Mouse (Mus musculus) cerebellum, postnatal 10 days (tissue): ENCODE measurements around the gene Utp18.
"Not testable (repeated sequence)": the region's sequence is repeated elsewhere in the genome, so short reads cannot be mapped to it uniquely, and the experiment has no call there.

Experiments
- DNase-seq, 2 experiments: peaks; one replicate each; pipeline ENCODE4 v3.0.0; 2021; ENCODE audit warnings: mixed read lengths in 2 of 2

Gene Utp18

DNA sequence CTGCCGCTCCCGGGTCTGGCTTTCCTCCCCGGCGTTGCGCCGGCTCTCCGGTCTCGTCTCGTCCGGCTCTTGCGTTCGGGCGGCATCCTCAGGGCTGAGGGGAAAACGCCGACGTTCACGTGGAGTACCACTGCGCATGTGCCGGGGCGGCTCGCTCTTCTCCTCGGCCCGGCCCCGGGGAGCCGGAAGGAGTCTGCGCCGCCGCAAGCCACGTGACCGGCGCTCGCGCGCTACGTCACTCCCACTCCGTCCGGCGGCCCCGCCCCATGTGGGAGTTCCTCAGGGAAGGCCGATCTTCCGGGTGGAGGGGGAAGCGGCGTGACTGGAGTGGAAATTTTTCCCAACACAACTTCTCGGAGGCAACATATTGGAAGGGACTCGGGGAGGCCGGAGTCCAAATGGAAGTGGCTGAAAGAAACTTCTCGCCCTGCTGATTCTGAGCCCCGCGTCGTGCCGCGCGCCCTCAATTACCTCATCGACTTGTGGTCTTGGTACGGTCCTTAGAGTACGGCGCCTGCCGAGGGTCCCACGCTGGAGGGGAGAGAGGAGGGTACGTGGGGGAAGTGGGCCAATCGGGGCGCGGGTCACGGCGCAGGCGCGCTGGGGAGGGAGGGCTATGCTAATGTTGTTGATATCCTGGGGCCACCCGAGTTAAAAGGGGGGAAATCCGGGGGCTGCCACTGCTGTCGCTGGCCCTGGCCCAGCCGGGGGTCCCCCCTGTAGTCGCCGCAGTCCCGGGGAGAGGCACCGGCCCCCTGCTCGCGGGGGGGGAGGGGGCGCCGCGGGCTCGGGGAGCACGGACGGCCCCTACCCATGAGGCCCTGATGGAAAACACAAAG lies at the start of gene Utp18, which contains the start of gene Mbtd1:
Gene Utp18 (minus strand): TSS at position 195 of the 839 bp plus-strand sequence.
Gene Mbtd1 (plus strand): TSS at position 281 of the 839 bp plus-strand sequence.
- peak; percentile 99 to 100 for DNase-seq

DNA sequence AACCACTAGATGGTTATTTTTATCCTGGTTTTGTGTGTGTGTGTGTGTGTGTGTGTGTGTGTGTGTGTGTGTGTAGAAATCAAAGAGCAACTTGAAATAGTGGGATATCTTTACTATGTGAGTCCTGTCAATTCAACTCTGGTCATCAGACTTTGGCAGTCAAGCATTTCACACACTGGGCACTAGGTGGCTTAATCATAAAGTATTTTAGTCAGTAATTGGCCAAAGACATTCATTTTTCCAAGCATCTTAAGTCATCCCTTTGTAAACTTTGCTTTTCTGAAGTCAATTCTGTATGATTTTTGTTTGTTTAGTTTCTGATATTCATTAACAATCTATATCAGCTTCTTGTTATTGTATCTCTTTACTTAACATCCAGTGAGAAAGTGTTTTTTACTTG lies 43.5 kb upstream of the Utp18 start:
- no peak for DNase-seq

DNA sequence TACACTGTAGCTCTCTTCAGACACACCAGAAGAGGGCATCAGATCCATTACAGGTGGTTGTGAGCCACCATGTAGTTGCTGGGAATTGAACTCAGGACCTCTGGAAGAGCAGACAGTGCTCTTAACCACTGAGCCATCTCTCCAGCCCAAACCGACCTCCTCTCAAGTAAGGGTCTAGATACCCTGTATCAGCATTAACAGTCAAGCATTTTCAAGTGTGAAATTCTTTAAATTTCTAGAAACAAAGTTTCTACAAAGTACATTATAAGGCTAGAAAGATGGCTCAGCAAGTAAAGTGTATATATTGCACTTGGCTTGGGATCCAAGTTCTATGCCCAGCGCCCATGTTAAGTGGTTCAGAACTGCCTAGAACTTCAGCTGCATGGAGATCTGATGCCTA lies 29.5 kb upstream of the Utp18 start:
- not testable (repeated sequence) for DNase-seq

DNA sequence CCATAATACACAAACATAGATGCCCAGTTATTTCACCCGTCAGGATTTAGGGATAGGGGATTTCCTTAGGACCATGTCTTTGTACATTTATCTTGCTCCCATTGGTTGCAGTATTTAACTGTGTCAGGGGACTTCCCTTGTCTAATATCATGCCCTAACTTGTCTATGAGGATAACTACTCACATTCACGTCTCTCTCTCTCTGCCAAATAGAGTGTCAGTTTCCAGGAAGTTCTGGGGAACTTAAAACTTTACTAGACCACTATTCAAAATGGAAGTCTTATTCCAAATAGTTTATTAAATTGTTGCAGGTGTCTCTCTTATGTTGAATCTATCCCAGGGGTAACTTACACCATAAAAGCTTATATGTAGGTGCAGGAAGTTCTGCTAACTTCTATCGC lies 26.0 kb upstream of the Utp18 start:
- no peak for DNase-seq

DNA sequence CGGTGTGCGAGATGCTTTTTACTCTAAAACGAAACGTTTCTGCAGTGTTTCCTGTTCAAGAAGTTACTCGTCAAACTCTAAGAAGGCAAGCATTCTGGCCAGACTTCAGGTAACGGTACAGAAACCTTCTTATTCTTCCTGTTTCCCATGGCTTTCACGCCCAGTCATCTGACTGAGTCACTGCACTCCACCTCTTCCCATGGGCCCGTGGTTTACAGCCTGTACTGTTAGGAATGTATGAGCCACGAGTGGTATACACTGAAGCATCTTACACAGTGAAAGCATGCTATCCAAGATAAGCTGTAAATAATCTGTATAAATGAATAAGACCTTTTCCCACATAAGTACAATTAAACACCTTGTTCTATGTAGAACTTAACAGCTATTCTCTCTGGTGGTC lies 23.3 kb upstream of the Utp18 start:
- no peak for DNase-seq

DNA sequence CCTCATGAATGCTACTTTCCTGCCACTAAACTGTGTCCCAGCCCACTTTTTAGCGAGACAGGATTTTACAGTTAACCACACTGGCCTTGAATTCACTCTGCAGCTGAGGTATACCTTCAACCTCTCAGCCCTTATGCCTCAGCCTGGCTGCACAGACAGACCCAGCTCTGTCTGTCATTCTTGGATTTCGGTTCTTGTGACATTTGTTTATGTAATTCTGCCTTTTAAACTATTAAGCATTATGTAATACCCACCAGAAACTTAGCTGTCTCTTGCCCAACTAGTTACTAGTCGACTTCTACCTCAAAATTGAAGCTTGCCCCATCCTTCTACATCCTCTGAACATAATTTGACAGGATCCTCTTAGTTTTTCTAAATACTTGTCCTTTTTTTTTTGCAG lies 22.3 kb upstream of the Utp18 start:
- no peak for DNase-seq

DNA sequence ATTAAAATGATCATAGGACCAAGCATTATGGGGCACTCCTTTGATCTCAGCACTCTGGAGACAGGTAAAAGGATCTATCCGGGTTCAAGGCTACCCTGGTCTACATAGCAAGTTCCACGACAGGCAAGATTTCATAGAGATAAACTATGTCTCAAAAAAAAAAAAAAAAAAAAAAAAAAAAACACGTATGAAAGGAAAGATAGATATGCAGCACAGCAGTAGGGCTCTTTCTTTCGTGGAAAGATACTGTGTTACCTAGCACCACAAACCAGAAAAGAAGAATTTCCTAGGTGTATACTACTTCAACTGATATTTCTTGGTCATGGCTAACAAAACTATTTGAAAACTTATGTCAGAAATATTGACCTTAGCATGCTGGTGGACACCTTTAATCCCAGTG lies 21.3 kb upstream of the Utp18 start:
- no peak for DNase-seq

DNA sequence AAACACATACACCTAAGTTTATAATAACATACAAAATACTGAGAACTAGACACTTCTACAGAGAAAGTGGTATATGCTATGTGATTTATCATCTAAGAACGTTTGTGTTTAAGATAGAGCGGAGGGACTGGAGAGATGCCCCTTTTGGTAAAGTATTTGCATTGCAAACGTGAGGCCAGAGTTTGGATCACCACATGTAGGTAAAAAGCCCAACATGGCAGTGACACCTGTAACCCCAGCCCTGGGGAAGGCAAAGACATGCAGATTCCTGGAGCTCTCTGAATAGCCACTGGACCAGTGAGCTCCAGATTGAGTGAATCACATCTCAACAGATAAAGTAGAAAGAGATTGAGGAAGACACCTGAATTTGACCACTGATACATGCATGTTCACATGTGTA lies 12.2 kb upstream of the Utp18 start:
- DNase-seq = no peak

DNA sequence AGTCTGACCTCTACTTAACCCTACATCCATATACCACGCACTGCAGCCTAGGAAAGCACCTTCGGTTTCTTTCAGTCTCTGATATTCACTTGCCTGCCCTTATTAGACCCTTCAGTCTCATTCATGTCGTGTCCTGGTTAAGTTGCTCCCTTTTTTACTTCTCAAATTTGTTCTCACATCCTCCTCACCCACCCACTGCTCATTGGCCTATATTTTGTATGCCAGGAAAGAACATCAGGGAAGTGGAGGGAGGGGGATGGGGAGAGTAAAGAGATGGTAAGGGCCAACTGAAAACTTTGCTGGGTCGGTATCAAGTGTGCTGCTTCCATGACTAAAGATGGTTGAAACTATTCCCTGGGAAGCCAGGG lies 1.5 kb upstream of the Utp18 start:
- peak; percentile 6 to 21 for DNase-seq

DNA sequence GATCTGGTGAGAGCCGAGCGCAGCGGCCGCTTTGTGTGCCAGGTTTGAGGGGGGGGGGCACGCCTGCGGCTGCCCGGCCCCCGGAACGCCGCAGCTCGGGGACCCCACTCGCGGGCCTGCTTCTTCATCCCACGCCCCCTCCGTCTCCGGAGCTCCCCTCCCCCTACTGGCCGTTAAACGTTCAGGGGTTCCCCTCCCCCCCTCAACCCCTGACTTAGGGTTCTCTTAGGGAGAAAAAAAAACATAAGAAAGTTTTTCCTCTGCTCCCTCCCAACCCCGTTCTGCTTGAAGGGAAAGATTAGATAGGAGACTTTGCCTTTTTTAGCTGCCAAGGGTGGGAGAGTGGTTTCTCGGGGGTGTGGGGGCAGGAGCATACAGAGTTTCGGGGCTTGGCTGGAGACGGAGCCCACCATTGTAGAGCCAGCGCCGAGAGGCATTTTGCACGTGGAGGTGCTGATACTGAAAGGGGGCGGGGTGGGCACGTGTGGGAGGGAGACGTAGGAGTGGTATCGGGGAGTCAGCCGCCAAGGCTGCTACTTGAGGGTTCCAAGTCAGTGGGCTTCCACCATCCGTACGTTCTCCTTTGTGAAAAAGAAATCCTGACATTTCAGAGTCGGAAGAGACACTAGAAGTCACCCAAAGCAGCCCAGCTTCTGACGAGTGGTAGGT lies 979 bp upstream of the Utp18 start:
- DNase-seq = peak; percentile 69 to 70

DNA sequence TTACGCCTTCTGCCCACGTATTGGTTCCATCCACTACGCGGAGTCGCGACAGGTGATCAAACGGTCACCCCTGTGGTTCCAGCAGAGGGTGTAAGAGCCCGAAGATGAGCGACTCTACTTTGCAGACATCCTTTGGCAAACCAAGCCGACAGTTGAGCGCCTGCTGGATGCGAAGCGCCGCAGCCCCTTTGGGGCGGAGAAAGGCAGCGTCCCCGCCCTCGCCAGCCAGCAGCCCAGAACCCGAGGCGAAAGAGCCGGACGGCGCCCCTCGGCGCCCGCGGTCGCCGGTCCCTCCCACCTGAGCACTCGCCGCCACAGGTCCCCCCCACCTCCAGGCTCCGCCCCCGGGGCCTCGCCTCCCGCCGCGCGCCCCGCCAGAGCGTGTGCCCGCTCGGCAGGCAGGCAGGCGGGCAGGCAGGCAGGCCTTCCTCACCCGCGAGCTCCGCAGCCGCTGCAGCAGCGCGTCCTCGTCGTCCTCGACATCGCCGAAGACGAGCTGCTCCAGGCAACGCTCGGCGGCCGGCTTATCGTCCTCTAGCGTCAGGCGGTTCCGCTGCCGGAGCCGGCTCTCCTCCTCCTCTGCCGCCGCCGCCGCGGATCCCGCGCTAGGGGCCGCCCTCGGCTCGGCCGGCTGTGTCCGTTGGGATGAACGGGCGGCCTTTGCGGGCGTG lies 530 bp downstream of the Utp18 start:
- peak; percentile 77 to 78 for DNase-seq

DNA sequence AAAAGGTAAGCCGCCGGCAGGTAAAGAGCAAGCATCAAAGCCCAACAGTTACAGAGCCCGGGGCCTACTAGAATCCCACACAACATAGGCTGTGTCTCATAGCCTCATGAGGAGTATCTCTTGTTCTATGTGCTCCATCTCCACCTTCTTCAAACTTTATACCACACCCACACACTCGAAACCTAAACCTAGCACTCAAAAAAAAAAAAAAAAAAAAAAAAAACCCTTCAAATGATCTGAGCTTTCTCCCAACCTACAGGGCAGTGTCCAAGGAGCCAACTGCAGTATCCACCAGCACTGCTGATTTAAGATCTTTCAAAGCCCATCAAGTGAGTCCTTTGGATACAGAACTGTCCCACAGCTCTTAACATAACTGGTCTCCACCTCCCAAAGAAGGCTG lies 1.5 kb downstream of the Utp18 start:
- no peak for DNase-seq

DNA sequence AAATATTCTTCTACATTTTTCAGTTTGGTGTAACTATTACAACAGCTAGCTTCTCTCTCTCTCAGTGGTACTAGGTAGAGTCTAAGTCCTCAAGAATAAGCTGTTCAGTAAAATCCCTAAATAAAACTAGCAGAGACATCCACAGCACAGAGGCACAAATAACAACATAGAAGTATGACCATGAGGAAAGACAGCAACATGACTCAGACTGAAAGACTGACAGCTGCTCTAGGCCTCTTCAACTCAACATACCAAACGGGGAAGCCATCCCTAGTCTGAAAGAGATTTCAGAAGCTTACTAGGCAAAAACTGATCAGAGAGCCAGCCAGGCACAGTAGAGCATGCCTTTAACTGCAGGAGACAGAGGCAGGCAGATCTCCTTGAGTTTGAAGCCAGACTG lies 22.9 kb downstream of the Utp18 start:
- no peak for DNase-seq

DNA sequence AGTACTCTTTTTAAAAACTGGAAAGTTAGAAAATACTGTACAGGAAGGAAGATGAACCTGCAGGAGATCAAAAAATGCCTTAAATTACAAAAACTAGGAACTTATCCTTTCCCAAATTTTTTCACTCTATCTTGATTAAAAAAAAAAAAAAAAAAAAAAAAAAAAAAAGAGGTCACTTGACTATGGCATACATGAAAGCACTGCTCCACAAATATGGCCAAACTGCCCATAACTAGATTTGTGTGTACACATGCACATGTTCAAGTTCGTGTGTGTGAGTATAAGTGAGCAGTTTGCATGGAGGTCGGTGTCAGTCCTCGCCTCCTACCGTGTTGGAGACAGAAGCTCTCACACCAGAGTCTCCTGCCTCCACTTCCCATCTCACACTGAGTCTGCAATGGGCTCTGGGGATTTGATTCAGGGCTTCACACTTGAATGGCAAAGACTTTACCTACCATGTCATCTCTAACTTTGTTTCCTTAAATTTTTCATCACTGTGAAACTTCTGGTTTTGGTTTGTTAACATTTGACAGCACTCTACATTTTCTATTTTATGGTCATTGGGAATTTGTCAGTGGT lies 23.4 kb downstream of the Utp18 start:
- DNase-seq = no peak

DNA sequence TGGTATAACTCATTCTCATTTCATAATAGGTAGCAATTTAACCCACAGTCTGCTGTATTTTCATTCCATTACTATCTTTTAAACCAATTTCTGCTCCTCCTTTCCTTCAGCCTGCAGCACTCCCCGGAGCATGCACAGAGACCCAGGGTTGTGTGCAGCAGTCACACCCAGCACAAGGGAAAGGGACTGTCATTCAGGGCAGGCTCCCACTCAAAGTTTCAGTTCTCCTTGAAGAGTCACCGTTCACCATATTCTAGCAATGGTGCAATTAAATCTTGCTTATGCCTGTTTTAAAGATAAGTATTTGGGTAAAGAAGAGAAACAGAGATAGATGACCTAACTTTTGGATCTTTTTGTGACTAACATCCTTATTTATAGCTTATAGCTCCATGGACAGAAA lies 24.4 kb downstream of the Utp18 start:
- no peak for DNase-seq

DNA sequence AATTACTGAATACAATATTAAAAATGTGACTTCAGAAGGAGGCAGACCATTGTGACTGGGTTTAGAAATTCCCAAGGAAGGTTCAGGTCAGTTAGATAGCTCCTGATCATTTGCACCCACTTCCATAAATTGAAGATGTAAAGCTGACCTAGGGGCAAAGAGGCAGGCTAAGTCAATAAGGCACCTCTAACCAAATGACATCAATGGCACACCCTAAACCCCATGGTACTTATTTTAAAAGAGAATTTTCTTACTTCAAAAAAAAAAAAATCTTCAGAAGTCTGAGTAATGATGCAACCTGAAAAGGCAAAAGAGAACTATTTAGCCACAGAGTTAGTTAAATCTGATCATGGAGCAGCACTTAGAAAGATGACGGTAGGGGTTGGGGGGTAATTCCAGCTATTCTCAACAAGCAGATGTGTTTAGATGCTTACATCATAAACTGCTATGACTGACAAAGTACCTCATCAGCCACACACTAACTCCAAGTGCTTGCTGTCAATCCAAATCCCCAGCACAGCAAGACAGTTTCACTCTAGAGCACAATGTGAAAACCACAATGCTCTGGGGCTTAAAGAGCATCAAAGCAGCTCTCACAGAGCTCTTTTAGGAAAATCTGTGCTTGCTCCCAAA lies 24.9 kb downstream of the Utp18 start:
- DNase-seq = no peak

DNA sequence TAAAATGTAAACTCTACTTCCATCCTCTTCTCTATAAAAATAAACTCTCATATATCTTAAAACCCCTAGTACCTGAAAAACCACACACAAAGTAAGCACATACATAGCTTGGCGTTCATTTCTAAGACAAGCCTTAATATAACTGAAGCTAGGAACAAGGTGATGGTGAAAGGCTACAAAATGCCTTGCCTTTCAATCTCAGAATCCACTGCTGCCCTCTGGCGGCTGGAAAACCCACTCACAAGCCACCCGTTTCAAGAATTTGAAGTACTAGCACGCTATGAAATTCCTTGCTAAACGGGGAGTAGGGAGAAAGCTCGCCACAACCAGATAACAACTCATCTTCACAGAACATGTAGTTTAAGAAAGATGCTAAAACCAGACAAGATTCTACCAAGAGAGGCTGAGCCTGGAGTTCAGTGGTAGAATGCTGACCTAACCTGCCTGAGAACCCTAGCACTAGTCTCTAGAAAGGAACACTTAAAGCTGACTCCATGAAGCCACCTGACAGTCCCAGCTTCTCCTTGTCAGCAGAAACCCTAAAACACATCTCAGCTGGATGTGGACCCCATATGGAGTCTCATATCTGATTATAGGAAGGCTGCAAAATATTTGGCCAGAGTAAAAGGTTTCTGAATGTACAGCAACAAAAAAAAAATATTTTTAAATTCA lies 29.1 kb downstream of the Utp18 start:
- peak; percentile 93 to 96 for DNase-seq

DNA sequence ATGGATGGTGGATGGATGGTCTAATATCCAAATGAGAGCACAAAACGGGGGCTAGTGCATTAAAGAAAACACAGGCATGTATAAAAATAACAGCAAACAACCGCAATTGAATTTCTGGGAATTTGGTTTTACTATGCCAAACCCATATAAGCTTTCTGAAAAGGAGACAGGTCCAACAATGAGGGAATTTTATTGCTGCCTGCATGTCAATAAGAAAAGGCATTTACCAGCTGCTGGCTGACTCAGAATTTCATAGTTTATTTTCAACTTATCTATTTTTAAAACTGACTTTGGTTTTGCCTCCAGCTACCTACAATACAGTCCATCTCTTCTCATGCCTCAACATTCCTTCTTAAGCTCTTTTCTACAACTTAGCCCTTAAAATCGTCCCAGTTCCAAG lies 33.0 kb downstream of the Utp18 start:
- DNase-seq = no peak

DNA sequence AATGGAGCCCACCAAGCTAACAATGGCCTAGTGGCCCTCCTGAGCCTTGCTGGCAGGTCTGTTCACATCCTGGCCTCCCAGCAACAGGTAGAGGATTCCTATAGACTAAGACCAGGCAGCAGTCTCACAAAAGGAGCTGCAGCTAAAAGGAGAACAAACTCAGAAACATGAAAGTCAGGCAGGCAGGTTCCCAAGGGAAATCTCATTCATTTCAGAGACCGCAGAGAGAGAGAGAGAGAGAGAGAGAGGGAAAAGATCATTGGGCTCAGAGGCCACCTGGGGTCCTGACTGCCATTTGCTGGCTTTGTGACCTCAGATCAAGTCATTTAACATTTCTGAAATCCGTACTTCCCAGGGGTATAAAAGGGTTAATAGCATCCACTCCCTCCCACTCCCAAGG lies 38.2 kb downstream of the Utp18 start:
- no peak for DNase-seq

DNA sequence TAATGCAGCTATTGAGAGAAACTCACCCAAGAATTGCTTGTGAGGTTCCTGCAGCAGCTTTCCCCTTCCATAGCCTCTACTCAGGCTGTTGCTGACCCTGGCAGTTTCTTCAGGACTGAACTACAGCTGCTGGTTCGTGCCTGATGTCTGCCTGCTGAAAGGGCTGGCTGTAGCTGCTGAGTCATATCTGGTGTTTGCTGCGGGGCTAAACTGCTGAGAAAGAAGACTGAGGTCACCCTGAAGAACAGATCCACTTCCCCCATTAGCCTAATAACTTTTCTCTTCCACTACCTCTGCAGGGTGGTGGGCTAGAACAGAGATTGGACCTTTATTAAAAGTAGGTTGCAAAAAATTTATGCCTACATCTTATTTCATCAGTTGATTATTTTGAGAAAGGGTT lies 49.8 kb downstream of the Utp18 start:
- DNase-seq = no peak

DNA sequence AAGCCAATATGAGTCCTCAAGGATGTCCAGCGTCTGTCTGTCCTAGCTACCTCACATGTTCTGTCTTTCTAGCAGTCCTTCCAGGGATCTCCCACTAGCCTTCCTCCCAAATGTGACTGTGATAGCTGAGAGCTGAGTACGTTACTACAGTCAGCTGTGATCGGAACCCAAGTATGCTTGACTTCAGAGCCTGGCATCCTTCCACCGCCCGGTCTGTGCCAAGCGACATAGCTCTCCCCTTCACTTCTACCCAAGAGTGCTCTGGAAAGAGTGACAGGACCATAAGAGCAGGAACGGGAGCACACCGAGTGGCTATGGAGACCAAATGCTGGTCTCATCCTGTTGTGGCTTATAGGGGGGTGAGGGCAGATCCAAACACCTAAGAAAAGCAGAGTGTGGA lies 55.6 kb downstream of the Utp18 start:
- peak; percentile 82 to 85 for DNase-seq

DNA sequence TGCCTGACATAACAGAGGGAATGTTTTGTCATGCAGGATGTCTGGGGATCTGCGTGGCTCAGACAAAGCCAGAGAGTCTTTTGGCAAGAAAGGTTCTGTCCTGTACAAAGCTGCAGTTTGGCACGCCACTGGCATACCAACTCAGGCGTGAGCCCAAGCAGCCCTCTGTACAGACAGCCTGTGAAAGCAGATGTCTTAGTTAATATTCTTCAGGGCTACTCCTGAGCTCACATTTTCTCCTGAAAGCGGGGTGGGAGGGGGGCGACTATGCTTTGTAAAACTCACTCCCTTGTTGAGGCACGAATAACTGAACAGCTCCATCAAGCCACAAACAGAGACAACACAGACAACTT lies 56.3 kb downstream of the Utp18 start:
- DNase-seq = peak; percentile 76 to 86
